Mouse (Mus musculus) frontal cortex, postnatal 36 days (tissue): ENCODE data around the gene Prrt4.

ENCODE experiments used
- DNase-seq, 2 experiments: peaks; one replicate each; pipeline ENCODE4 v3.0.0; 2022; ENCODE audit warnings: low spot score in 2 of 2

The Prrt4 gene

GRCm38 (mm10) chr6:29150001-29150400 is 29.4 kb downstream of the Prrt4 start:
- DNase-seq = no peak

GRCm38 (mm10) chr6:29147407-29148010 is 31.9 kb downstream of the Prrt4 start:
- DNase-seq = no peak

GRCm38 (mm10) chr6:29146641-29147040 is 32.7 kb downstream of the Prrt4 start:
- DNase-seq = no peak

- DNase-seq = peak; percentile 26 to 37
These were observed 33.7 kb downstream of the Prrt4 start for GRCm38 (mm10) chr6:29145456-29146307.

GRCm38 (mm10) chr6:29144971-29145370 is 34.4 kb downstream of the Prrt4 start:
- no peak for DNase-seq

GRCm38 (mm10) chr6:29143608-29144007 is 35.8 kb downstream of the Prrt4 start:
- peak; percentile 62 to 63 for DNase-seq

- DNase-seq = no peak
These were observed 41.9 kb downstream of the Prrt4 start for GRCm38 (mm10) chr6:29137441-29137840.

- DNase-seq = no peak
These were observed 46.3 kb downstream of the Prrt4 start for GRCm38 (mm10) chr6:29133100-29133499.

- DNase-seq = no peak
These were observed 52.4 kb downstream of the Prrt4 start for GRCm38 (mm10) chr6:29126878-29127426.

- DNase-seq = no peak
These were observed 59.4 kb downstream of the Prrt4 start for GRCm38 (mm10) chr6:29119990-29120389.
